24 mouse cellular contexts compared by ENCODE assay signal in genomic region chr9:50181360-50181759, GRCm38 (mm10).
DNase-seq lines count a peak whose midpoint lies in the region; ATAC-seq and TF ChIP-seq lines count a peak whose summit lies in the region.
"Had no signal": no experiment of that assay in that cellular context is flagged by ENCODE, and none has a peak within 500 bp of the region (broad histone marks: within the 10 kb centered on the region; RNA-seq: fewer than 3 reads in every experiment).

No protein-coding gene starts in this region.

- H3K9me3 ChIP-seq in lung, embryonic 14.5 days (ENCODE audit: low read depth, low read length): no peaks in the 10 kb centered on the region
- H3K9me3 ChIP-seq in stomach, embryonic 16.5 days (replicated peaks; ENCODE audit: control insufficient read depth, low read length): no peaks in the 10 kb centered on the region
- no peaks in the 10 kb centered on the region for H3K9me3 ChIP-seq in stomach, postnatal 0 days (ENCODE audit: control insufficient read depth, low read length)
- H3K9me3 ChIP-seq in intestine, embryonic 16.5 days (ENCODE audit: control insufficient read depth, low read length): 0 out of 2 replicates have a peak, but pooled peaks cover 3% of the 10 kb centered on the region
- H3K9me3 ChIP-seq: embryonic facial prominence, embryonic 15.5 days; hindbrain, embryonic 10.5 days; hindbrain, embryonic 13.5 days had no signal

- intact Hi-C loops in heart, postnatal 36 days (cut with DNase I): no loop called here

- no peaks in the 10 kb centered on the region for H3K36me3 ChIP-seq in lung, embryonic 14.5 days (ENCODE audit: insufficient read depth)
- no peaks in the 10 kb centered on the region for H3K36me3 ChIP-seq in stomach, embryonic 16.5 days (ENCODE audit: control insufficient read depth, insufficient read depth, low read length)
- no peaks in the 10 kb centered on the region for H3K36me3 ChIP-seq in stomach, postnatal 0 days (ENCODE audit: control insufficient read depth, insufficient read depth, low read length)
- H3K36me3 ChIP-seq in intestine, embryonic 16.5 days (ENCODE audit: control insufficient read depth, insufficient read depth, low read length): no peaks in the 10 kb centered on the region
- H3K36me3 ChIP-seq: embryonic facial prominence, embryonic 15.5 days; hindbrain, embryonic 10.5 days; hindbrain, embryonic 13.5 days had no signal

- no peak overlapping the region for H3K27ac ChIP-seq in lung, embryonic 14.5 days (ENCODE audit: low read depth)
- peak overlapping the region; percentile 34 for H3K27ac ChIP-seq in stomach, embryonic 16.5 days (ENCODE audit: low read length)
- H3K27ac ChIP-seq in stomach, postnatal 0 days (replicated peaks): no peak overlapping the region
- H3K27ac ChIP-seq in intestine, embryonic 16.5 days (ENCODE audit: low read length): 0 out of 2 replicates have a peak overlapping the region, but pooled peaks have one; percentile 13
- H3K27ac ChIP-seq: embryonic facial prominence, embryonic 15.5 days; hindbrain, embryonic 10.5 days; hindbrain, embryonic 13.5 days had no signal

- WGBS in lung, embryonic 14.5 days: 33% methylated on average over 2 of the region's 2 CpGs
- WGBS in stomach, embryonic 16.5 days: 55% methylated on average over 2 of the region's 2 CpGs
- 42% methylated on average over 2 of the region's 2 CpGs for WGBS in stomach, postnatal 0 days
- WGBS in intestine, embryonic 16.5 days: 58% methylated on average over 2 of the region's 2 CpGs

- peak; percentile 56; the same call in 1 of the 2 replicates for ATAC-seq in lung, embryonic 14.5 days (ENCODE audit: insufficient read depth)
- no peak for ATAC-seq in stomach, embryonic 16.5 days (ENCODE audit: insufficient read depth, low FRiP score)
- ATAC-seq in stomach, postnatal 0 days (ENCODE audit: low FRiP score, low TSS enrichment): no peak
- ATAC-seq in intestine, embryonic 16.5 days: no peak
- ATAC-seq: CD4-positive, CD25-positive, alpha-beta regulatory T cell, adult 4 months; forebrain, embryonic 16.5 days; hindbrain, embryonic 16.5 days had no signal

- H3K4me1 ChIP-seq in lung, embryonic 14.5 days (ENCODE audit: insufficient read depth): no peaks in the 10 kb centered on the region
- peaks cover 6% of the 10 kb centered on the region; the same call in 1 of the 2 replicates for H3K4me1 ChIP-seq in stomach, embryonic 16.5 days (ENCODE audit: control insufficient read depth, insufficient read depth, low read length)
- H3K4me1 ChIP-seq in stomach, postnatal 0 days (replicated peaks; ENCODE audit: control insufficient read depth, insufficient read depth): no peaks in the 10 kb centered on the region
- H3K4me1 ChIP-seq in intestine, embryonic 16.5 days (ENCODE audit: control insufficient read depth, insufficient read depth, low read length): 0 out of 2 replicates have a peak, but pooled peaks cover 2% of the 10 kb centered on the region
- H3K4me1 ChIP-seq: embryonic facial prominence, embryonic 15.5 days; hindbrain, embryonic 10.5 days; hindbrain, embryonic 13.5 days had no signal

- H3K4me2 ChIP-seq in lung, embryonic 14.5 days: no peak overlapping the region
- H3K4me2 ChIP-seq in stomach, embryonic 16.5 days (ENCODE audit: low read depth, low read length): no peak overlapping the region
- H3K4me2 ChIP-seq in stomach, postnatal 0 days (replicated peaks; ENCODE audit: low read depth): no peak overlapping the region
- no peak overlapping the region for H3K4me2 ChIP-seq in intestine, embryonic 16.5 days (ENCODE audit: low read depth, low read length)
- H3K4me2 ChIP-seq: embryonic facial prominence, embryonic 15.5 days; heart, embryonic 11.5 days; hindbrain, embryonic 13.5 days had no signal

- no peak overlapping the region for H3K9ac ChIP-seq in lung, embryonic 14.5 days
- H3K9ac ChIP-seq in stomach, embryonic 16.5 days (ENCODE audit: low read length): no peak overlapping the region
- H3K9ac ChIP-seq in stomach, postnatal 0 days (ENCODE audit: low read length): no peak overlapping the region
- H3K9ac ChIP-seq in intestine, embryonic 16.5 days (ENCODE audit: low read depth, low read length): no peak overlapping the region
- H3K9ac ChIP-seq: embryonic facial prominence, embryonic 15.5 days; hindbrain, embryonic 13.5 days had no signal

- no peaks in the 10 kb centered on the region for H3K27me3 ChIP-seq in lung, embryonic 14.5 days (ENCODE audit: insufficient read depth, low read length)
- H3K27me3 ChIP-seq in stomach, embryonic 16.5 days (ENCODE audit: control insufficient read depth, insufficient read depth, low read length): no peaks in the 10 kb centered on the region
- no peaks in the 10 kb centered on the region for H3K27me3 ChIP-seq in stomach, postnatal 0 days (ENCODE audit: control insufficient read depth, insufficient read depth, low read length)
- H3K27me3 ChIP-seq in intestine, embryonic 16.5 days (replicated peaks; ENCODE audit: control insufficient read depth, insufficient read depth, low read length): no peaks in the 10 kb centered on the region
- H3K27me3 ChIP-seq: embryonic facial prominence, embryonic 15.5 days; hindbrain, embryonic 13.5 days had no signal

- TF ChIP-seq CTCF in lung, embryonic 14.5 days (IDR thresholded peaks at IDR 0.05; ENCODE audit: low read depth): no peak
- no peak for TF ChIP-seq CTCF in stomach, postnatal 0 days (IDR thresholded peaks at IDR 0.05; ENCODE audit: low read depth)

- DNase-seq in heart, adult 11 months: peak; percentile 62
- DNase-seq in heart, postnatal 36 days: no peak
- peak; percentile 80 for DNase-seq in lung, embryonic 14.5 days
- no peak for DNase-seq in lung, postnatal 14 days
- no peak for DNase-seq in stomach, postnatal 0 days (ENCODE audit: low spot score)
- DNase-seq in right cerebral cortex, adult 2 months (ENCODE audit: low spot score in 2 of 2): no peak
- DNase-seq: adrenal gland, adult 2 months; adrenal gland, postnatal 14 days; cerebellum, adult 11-12 months; cerebellum, adult 8-10 months; cerebellum, postnatal 10 days; cerebellum, postnatal 36 days; embryo, embryonic 11 days; gastrocnemius, postnatal 10 days; gastrocnemius, postnatal 36 days had no signal

- TF ChIP-seq EP300 in stomach, postnatal 0 days (optimal IDR thresholded peaks at IDR 0.05): no peak

- no peak overlapping the region for H3K4me3 ChIP-seq in lung, embryonic 14.5 days (ENCODE audit: low read depth, low read length)
- no peak overlapping the region for H3K4me3 ChIP-seq in stomach, embryonic 16.5 days (replicated peaks; ENCODE audit: low read length)
- no peak overlapping the region for H3K4me3 ChIP-seq in stomach, postnatal 0 days (ENCODE audit: low read depth, low read length)
- no peak overlapping the region for H3K4me3 ChIP-seq in intestine, embryonic 16.5 days (ENCODE audit: low read length)
- H3K4me3 ChIP-seq: embryonic facial prominence, embryonic 15.5 days; hindbrain, embryonic 10.5 days; hindbrain, embryonic 13.5 days had no signal

Comparison
In these comparisons a context has a peak if more than half of its experiments do, and no peak if none do; other contexts are left out.
1. DNase-seq: peak in heart, adult 11 months (single experiment) and lung, embryonic 14.5 days (single experiment); none in heart, postnatal 36 days (0 of 2), lung, postnatal 14 days (single experiment), stomach, postnatal 0 days (single experiment) and right cerebral cortex, adult 2 months (0 of 2).
2. H3K27ac ChIP-seq: peak in stomach, embryonic 16.5 days (single experiment) and intestine, embryonic 16.5 days (single experiment); none in lung, embryonic 14.5 days (single experiment) and stomach, postnatal 0 days (single experiment).